Mouse (Mus musculus) bone marrow macrophage, adult 2 months (primary cell): Measurements from ENCODE around the gene Sfta2.

ENCODE experiments used
- CTCF ChIP-seq: IDR thresholded peaks from 2 replicates; pipeline ENCODE4 v1.5.1; 2012; ENCODE audit warnings: low read depth, mild to moderate bottlenecking, low read length, moderate library complexity
- POLR2A ChIP-seq: IDR thresholded peaks from 2 replicates; pipeline ENCODE4 v1.6.1; 2012; ENCODE audit warnings: mild to moderate bottlenecking, low read depth, low read length, borderline replicate concordance

GRCm38 (mm10) chr17:35636363-35636762, 35.0 kb downstream of the Sfta2 start:
- TF ChIP-seq CTCF, result no peak
- no peak for TF ChIP-seq POLR2A
